Mouse (Mus musculus): ENCODE measurements around the gene Tti1. TPM values are rescaled to one million over a fixed set of nuclear protein-coding genes. Genes with fewer than 3 reads are reported as not detected.
A peak's percentile ranks its signal among the peaks of the same experiment; 100 is the strongest.

Tti1 gene
- polyA plus RNA-seq, 1 experiment: 16.8 TPM

- Histone ChIP-seq H3K4me3 (replicated peaks; ENCODE audit: extremely low read depth, low read depth, low read length) (no peak overlapping the region), H3K4me1 (ENCODE audit: control insufficient read depth, insufficient read depth, low read length) (no peaks in the 10 kb centered on the region)
- 95% methylated on average over 6 of the region's 6 CpGs for WGBS
- no peak for TF ChIP-seq CTCF (IDR thresholded peaks at IDR 0.05; ENCODE audit: insufficient read depth, low read length)
- TF ChIP-seq POLR2A (IDR thresholded peaks at IDR 0.05; ENCODE audit: borderline replicate concordance, extremely low read depth, low read depth, low read length): no peak
- DNase-seq: no peak
Measured at GRCm38 (mm10) chr2:157986235-157986634, 42.0 kb downstream of the Tti1 start.

GRCm38 (mm10) chr2:157985611-157986010, 42.6 kb downstream of the Tti1 start:
- 92% methylated on average over 4 of the region's 4 CpGs for WGBS
- DNase-seq: no peak
- Histone ChIP-seq H3K4me1 (ENCODE audit: control insufficient read depth, insufficient read depth, low read length) (no peaks in the 10 kb centered on the region), H3K4me3 (replicated peaks; ENCODE audit: extremely low read depth, low read depth, low read length) (no peak overlapping the region)
- TF ChIP-seq POLR2A (IDR thresholded peaks at IDR 0.05; ENCODE audit: borderline replicate concordance, extremely low read depth, low read depth, low read length) (no peak), CTCF (IDR thresholded peaks at IDR 0.05; ENCODE audit: insufficient read depth, low read length) (no peak)

- no peak for DNase-seq
- TF ChIP-seq CTCF (IDR thresholded peaks at IDR 0.05; ENCODE audit: insufficient read depth, low read length) (no peak), POLR2A (IDR thresholded peaks at IDR 0.05; ENCODE audit: borderline replicate concordance, extremely low read depth, low read depth, low read length) (no peak)
- no peak overlapping the region for H3K4me3 ChIP-seq (replicated peaks; ENCODE audit: extremely low read depth, low read depth, low read length)
- H3K4me1 ChIP-seq (ENCODE audit: control insufficient read depth, insufficient read depth, low read length): no peaks in the 10 kb centered on the region
- 71% methylated on average over 4 of the region's 4 CpGs for WGBS
Measured at GRCm38 (mm10) chr2:157983276-157983675, 45.0 kb downstream of the Tti1 start.

- H3K4me1 ChIP-seq (ENCODE audit: control insufficient read depth, insufficient read depth, low read length): no peaks in the 10 kb centered on the region
- TF ChIP-seq POLR2A (IDR thresholded peaks at IDR 0.05; ENCODE audit: borderline replicate concordance, extremely low read depth, low read depth, low read length) (no peak), CTCF (IDR thresholded peaks at IDR 0.05; ENCODE audit: insufficient read depth, low read length) (no peak)
- no peak overlapping the region for H3K4me3 ChIP-seq (replicated peaks; ENCODE audit: extremely low read depth, low read depth, low read length)
- DNase-seq: peak; percentile 14
- 76% methylated on average over 3 of the region's 3 CpGs for WGBS
Measured at GRCm38 (mm10) chr2:157982727-157983126, 45.5 kb downstream of the Tti1 start.

- Histone ChIP-seq H3K4me1 (ENCODE audit: control insufficient read depth, insufficient read depth, low read length) (no peaks in the 10 kb centered on the region), H3K4me3 (replicated peaks; ENCODE audit: extremely low read depth, low read depth, low read length) (no peak overlapping the region)
- no peak for TF ChIP-seq CTCF (IDR thresholded peaks at IDR 0.05; ENCODE audit: insufficient read depth, low read length)
- TF ChIP-seq POLR2A (IDR thresholded peaks at IDR 0.05; ENCODE audit: borderline replicate concordance, extremely low read depth, low read depth, low read length): no peak
- no peak for DNase-seq
- 57% methylated on average over 5 of the region's 5 CpGs for WGBS
Measured at GRCm38 (mm10) chr2:157979241-157979640, 49.0 kb downstream of the Tti1 start.

GRCm38 (mm10) chr2:157975595-157975994, 52.6 kb downstream of the Tti1 start:
- 4% methylated on average over 7 of the region's 7 CpGs for WGBS
- H3K4me3 ChIP-seq (replicated peaks; ENCODE audit: extremely low read depth, low read depth, low read length): no peak overlapping the region
- TF ChIP-seq POLR2A (IDR thresholded peaks at IDR 0.05; ENCODE audit: borderline replicate concordance, extremely low read depth, low read depth, low read length) (no peak), CTCF (IDR thresholded peaks at IDR 0.05; ENCODE audit: insufficient read depth, low read length) (no peak)
- no peaks in the 10 kb centered on the region for H3K4me1 ChIP-seq (ENCODE audit: control insufficient read depth, insufficient read depth, low read length)
- DNase-seq: no peak

- Histone ChIP-seq H3K4me1 (ENCODE audit: control insufficient read depth, insufficient read depth, low read length) (no peaks in the 10 kb centered on the region), H3K4me3 (replicated peaks; ENCODE audit: extremely low read depth, low read depth, low read length) (no peak overlapping the region)
- 5% methylated on average over 23 of the region's 23 CpGs for WGBS
- DNase-seq: no peak
- TF ChIP-seq POLR2A (IDR thresholded peaks at IDR 0.05; ENCODE audit: borderline replicate concordance, extremely low read depth, low read depth, low read length) (no peak), CTCF (IDR thresholded peaks at IDR 0.05; ENCODE audit: insufficient read depth, low read length) (no peak)
Measured at GRCm38 (mm10) chr2:157974604-157975501, 53.4 kb downstream of the Tti1 start.

- DNase-seq: peak; percentile 14
- H3K4me3 ChIP-seq (replicated peaks; ENCODE audit: extremely low read depth, low read depth, low read length): no peak overlapping the region
- TF ChIP-seq CTCF (IDR thresholded peaks at IDR 0.05; ENCODE audit: insufficient read depth, low read length) (no peak), POLR2A (IDR thresholded peaks at IDR 0.05; ENCODE audit: borderline replicate concordance, extremely low read depth, low read depth, low read length) (no peak)
- WGBS: 2% methylated on average over 3 of the region's 3 CpGs
- H3K4me1 ChIP-seq (ENCODE audit: control insufficient read depth, insufficient read depth, low read length): no peaks in the 10 kb centered on the region
Measured at GRCm38 (mm10) chr2:157970669-157971068, 57.6 kb downstream of the Tti1 start.

- TF ChIP-seq POLR2A (IDR thresholded peaks at IDR 0.05; ENCODE audit: borderline replicate concordance, extremely low read depth, low read depth, low read length): no peak
- no peak for TF ChIP-seq CTCF (IDR thresholded peaks at IDR 0.05; ENCODE audit: insufficient read depth, low read length)
- WGBS: 60% methylated on average over 6 of the region's 6 CpGs
Measured at GRCm38 (mm10) chr2:157970124-157970523, 58.1 kb downstream of the Tti1 start.

GRCm38 (mm10) chr2:157967856-157968255, 60.4 kb downstream of the Tti1 start:
- 12% methylated on average over 3 of the region's 3 CpGs for WGBS
- TF ChIP-seq CTCF (IDR thresholded peaks at IDR 0.05; ENCODE audit: insufficient read depth, low read length): no peak
- TF ChIP-seq POLR2A (IDR thresholded peaks at IDR 0.05; ENCODE audit: borderline replicate concordance, extremely low read depth, low read depth, low read length): no peak
- H3K4me1 ChIP-seq (ENCODE audit: control insufficient read depth, insufficient read depth, low read length): no peaks in the 10 kb centered on the region

More at GRCm38 (mm10) chr2:157970124-157970523, 58.1 kb downstream of the Tti1 start:
- DNase-seq: no peak
- Histone ChIP-seq H3K4me3 (replicated peaks; ENCODE audit: extremely low read depth, low read depth, low read length) (no peak overlapping the region), H3K4me1 (ENCODE audit: control insufficient read depth, insufficient read depth, low read length) (no peaks in the 10 kb centered on the region)

More at GRCm38 (mm10) chr2:157967856-157968255, 60.4 kb downstream of the Tti1 start:
- H3K4me3 ChIP-seq (replicated peaks; ENCODE audit: extremely low read depth, low read depth, low read length): no peak overlapping the region
- no peak for DNase-seq
